Mouse (Mus musculus) mammary gland, adult 2 months (tissue): ENCODE measurements around the gene Gm4778. TPM values are rescaled to one million over a fixed set of nuclear protein-coding genes. Genes with fewer than 3 reads are reported as not detected.

Source experiments
- polyA plus RNA-seq: library from polyadenylated mRNA; depleted of rRNA; stranded (reverse); fragments of >200 nt; gene quantifications from 2 replicates; pipeline ENCODE4 v1.2.3, GENCODE M21; 2012; ENCODE audit warnings: low replicate concordance; rRNA removed

Gene Gm4778
- polyA plus RNA-seq: not detected in 2 replicates

DNA sequence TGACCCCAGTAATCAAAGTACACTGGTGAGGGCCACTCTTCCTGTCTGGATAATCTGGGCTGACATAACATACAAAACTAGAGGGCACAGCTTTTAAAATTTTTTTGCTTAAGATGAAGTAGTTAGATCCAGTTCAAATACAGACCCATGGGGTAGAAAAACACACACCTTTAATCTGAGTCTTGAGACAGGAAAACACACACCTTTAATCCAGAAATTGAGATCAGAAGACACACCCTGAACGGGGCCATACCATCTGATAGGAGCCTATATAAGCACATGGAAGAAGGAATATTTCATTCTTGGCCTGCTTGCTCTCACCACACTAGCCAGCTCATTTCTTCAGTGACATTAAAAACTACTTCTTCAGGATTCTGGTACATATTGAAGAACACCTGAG lies at the start of gene Gm4778:
Gene Gm4778 (plus strand): TSS at position 301 of the 400 bp plus-strand sequence.

GRCm38 (mm10) chr3:94309633-94310363 lies 46.0 kb downstream of the Gm4778 start, which contains the start of gene Them4:
TSS of gene Them4 (plus strand) at chr3:94310089.

Other genes with a start within 250 kb of the Gm4778 start
- not detected in 2 replicates for gene Gm9125, start 209.2 kb upstream of the Gm4778 start, polyA plus RNA-seq
- gene Gm10697, start 191.4 kb upstream of the Gm4778 start, polyA plus RNA-seq: not detected in 2 replicates
- not detected in 2 replicates for gene Gm10696, start 85.8 kb upstream of the Gm4778 start, polyA plus RNA-seq
- gene Gm5286, start 67.3 kb upstream of the Gm4778 start, polyA plus RNA-seq: not detected in 2 replicates
- gene Them4, start 46.1 kb downstream of the Gm4778 start, polyA plus RNA-seq: 0.80 and 2.6 TPM in 2 replicates
- 0.13 and 1.8 TPM in 2 replicates for gene Them5, start 78.1 kb downstream of the Gm4778 start, polyA plus RNA-seq
- gene C2cd4d, start 98.4 kb downstream of the Gm4778 start, polyA plus RNA-seq: 1.1 and 4.3 TPM in 2 replicates
- 20.3 and 32.9 TPM in 2 replicates for gene Rorc, start 108.8 kb downstream of the Gm4778 start, polyA plus RNA-seq
- 0.53 and 1.1 TPM in 2 replicates for gene Lingo4, start 134.5 kb downstream of the Gm4778 start, polyA plus RNA-seq
- 0.25 and 1.6 TPM in 2 replicates for gene Tdrkh, start 149.2 kb downstream of the Gm4778 start, polyA plus RNA-seq
- 23.7 and 27.7 TPM in 2 replicates for gene Mrpl9, start 179.3 kb downstream of the Gm4778 start, polyA plus RNA-seq
- gene Oaz3, start 179.9 kb downstream of the Gm4778 start, polyA plus RNA-seq: not detected in 2 replicates
- gene Celf3, start 214.3 kb downstream of the Gm4778 start, polyA plus RNA-seq: 0.04 and 0.27 TPM in 2 replicates
- 0.45 TPM in 1 of 2 replicates, not detected in the other for gene Riiad1, start 216.3 kb downstream of the Gm4778 start, polyA plus RNA-seq